Mouse (Mus musculus): ENCODE results near the gene Gm20479. TPM values are rescaled to one million over a fixed set of nuclear protein-coding genes. Genes with fewer than 3 reads are reported as not detected.

The Gm20479 gene
- polyA plus RNA-seq, 1 experiment, result not detected

DNA sequence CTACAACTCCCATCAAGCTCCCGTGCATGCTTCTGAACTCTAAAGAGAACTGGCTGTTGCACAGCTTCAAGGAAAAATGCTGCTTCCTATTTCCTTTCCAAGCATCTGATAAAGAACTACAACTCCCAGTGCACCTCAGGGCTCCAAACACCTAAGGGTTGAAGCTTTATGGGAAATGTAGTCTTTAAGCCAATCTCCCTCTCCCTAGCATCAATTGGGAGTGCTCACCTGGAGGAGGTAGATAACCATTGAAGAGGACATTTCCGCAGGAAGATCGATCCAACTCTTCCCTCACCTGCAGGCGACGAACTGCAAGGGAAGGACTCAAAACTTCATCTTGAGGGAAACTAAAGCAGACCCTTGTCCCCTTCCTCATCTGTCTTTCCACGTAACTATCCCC is 3.1 kb downstream of the Gm20479 start:
- peak; percentile 78 for DNase-seq (ENCODE audit: low read depth)
- TF ChIP-seq POLR2A (IDR thresholded peaks at IDR 0.05; ENCODE audit: borderline replicate concordance, extremely low read depth, insufficient read depth, insufficient read length, poor library complexity, severe bottlenecking) (no peak), CTCF (IDR thresholded peaks at IDR 0.05; ENCODE audit: borderline replicate concordance, extremely low read depth, insufficient read depth, insufficient read length) (no peak)

DNA sequence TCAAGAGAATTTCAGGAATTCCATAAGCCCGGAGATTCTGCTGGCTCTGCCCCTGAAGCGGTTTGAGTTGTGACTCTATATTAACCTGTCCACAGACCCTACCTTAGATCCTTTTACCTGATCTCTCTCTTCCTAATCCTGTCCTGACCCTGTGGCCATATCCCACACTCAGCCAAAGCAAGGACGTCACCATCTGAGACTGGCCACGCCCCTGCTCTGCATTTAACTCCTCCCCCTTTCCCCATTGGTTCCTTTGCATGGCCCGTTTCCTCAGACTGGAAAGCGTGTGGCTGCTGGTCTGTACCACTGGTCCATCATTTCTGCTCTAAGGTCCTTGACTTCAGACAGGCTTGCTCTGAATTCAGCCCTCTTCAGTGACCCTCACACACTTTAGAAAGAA is 11.8 kb downstream of the Gm20479 start:
- no peak for DNase-seq (ENCODE audit: low read depth)
- TF ChIP-seq POLR2A (IDR thresholded peaks at IDR 0.05; ENCODE audit: borderline replicate concordance, extremely low read depth, insufficient read depth, insufficient read length, poor library complexity, severe bottlenecking) (no peak), CTCF (IDR thresholded peaks at IDR 0.05; ENCODE audit: borderline replicate concordance, extremely low read depth, insufficient read depth, insufficient read length) (no peak)

DNA sequence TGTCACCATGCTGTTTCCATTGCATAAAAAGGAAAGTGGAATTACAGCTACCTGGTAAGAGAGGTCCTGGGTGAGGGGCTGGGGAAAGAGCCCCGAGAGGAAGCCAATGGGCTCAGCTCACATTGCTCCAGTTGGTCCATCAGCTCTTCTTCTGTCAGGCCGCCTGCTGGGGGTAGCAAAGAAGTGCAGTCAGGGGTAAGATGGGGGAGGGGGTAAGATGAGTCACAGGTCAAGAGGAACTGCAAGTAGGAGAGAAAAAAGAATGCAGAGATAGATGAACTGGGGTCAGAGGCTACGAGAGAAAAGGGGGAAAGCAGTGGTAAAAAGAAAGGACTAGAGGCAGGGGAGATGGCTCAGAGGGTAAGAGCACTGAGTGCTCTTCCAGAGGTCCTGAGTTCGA is 14.6 kb downstream of the Gm20479 start:
- no peak for DNase-seq (ENCODE audit: low read depth)
- TF ChIP-seq CTCF (IDR thresholded peaks at IDR 0.05; ENCODE audit: borderline replicate concordance, extremely low read depth, insufficient read depth, insufficient read length) (peak; percentile 22; the same call in 1 of the 2 replicates), POLR2A (IDR thresholded peaks at IDR 0.05; ENCODE audit: borderline replicate concordance, extremely low read depth, insufficient read depth, insufficient read length, poor library complexity, severe bottlenecking) (no peak)

DNA sequence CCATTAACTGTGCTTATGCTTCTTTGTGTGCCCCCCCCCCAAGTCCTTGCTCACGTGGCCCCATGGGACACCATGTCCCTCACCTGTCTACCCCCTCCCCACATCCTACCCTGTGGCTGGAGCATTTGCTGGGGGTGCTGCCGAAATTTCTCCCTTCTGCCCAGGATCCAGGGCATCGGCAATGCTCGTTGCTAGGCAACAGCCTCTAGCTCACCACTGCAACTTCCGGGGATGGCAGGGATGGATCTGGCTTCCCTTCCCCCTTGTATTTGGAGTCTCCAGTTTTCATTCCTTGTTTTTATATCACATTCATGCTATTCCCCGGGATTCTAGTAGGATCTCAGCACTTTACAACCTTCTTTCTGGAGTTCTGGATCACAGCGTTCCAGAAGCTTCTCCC is 17.7 kb downstream of the Gm20479 start:
- TF ChIP-seq CTCF (IDR thresholded peaks at IDR 0.05; ENCODE audit: borderline replicate concordance, extremely low read depth, insufficient read depth, insufficient read length) (no peak), POLR2A (IDR thresholded peaks at IDR 0.05; ENCODE audit: borderline replicate concordance, extremely low read depth, insufficient read depth, insufficient read length, poor library complexity, severe bottlenecking) (no peak)
- DNase-seq (ENCODE audit: low read depth), result peak; percentile 76

DNA sequence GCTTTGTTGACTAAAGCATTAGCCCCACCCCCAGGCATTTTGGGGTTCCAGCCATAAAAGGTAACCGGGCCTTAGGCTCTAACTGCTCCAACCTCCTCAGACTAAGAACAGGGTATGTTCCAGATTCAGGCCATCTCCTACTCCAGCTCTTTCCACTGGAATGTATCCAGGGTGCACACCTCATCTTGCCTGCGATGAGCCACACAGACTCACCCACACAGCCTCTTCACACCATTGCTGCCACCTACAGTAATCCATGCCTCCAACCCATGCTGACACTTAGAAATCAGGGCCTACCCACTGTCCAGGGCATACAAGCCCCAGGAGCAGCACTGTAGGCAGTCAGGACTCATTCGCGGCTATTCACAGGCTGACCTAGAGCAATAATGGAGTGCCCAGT is 18.1 kb downstream of the Gm20479 start:
- DNase-seq (ENCODE audit: low read depth), result no peak
- no peak for TF ChIP-seq POLR2A (IDR thresholded peaks at IDR 0.05; ENCODE audit: borderline replicate concordance, extremely low read depth, insufficient read depth, insufficient read length, poor library complexity, severe bottlenecking)
- no peak for TF ChIP-seq CTCF (IDR thresholded peaks at IDR 0.05; ENCODE audit: borderline replicate concordance, extremely low read depth, insufficient read depth, insufficient read length)

DNA sequence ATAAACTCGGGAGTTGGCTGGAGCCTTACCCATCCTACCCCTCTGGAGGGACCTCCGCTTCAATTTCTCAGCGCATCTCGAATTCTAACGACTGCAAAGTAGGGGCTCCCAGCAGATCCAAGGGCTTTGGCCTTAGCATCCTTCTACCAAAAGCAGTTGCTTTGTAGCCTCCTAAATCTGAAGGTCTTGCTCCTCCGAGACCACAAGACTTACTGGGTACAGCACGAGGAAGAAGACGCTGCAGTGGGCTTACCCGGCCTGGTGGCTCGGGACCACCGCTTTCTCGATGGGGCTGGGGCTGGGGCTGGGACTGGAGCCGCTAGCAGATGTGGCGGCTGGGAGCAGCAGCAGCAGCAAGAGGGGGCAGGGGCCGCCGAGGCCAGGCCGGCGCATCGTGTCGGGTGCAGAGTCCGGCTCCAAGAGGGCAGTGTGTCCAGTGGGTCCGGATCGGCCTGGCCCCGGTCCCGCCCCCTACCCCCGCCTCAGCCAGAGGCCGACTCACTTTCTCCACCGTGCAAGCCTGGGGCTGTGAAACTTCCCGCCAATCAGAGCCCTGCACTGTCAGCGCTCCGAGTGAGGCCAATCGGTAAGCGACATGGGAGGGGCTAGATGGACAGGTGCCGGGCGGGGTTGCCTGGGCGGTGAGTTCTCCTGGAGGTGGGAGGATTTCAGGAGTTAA is 19.9 kb downstream of the Gm20479 start, which contains the start of gene Ltbp4:
Gene Ltbp4 (minus strand): TSS at position 518 of the 679 bp plus-strand sequence.
- DNase-seq (ENCODE audit: low read depth), result peak; percentile 69
- TF ChIP-seq POLR2A (IDR thresholded peaks at IDR 0.05; ENCODE audit: borderline replicate concordance, extremely low read depth, insufficient read depth, insufficient read length, poor library complexity, severe bottlenecking) (no peak), CTCF (IDR thresholded peaks at IDR 0.05; ENCODE audit: borderline replicate concordance, extremely low read depth, insufficient read depth, insufficient read length) (no peak)

DNA sequence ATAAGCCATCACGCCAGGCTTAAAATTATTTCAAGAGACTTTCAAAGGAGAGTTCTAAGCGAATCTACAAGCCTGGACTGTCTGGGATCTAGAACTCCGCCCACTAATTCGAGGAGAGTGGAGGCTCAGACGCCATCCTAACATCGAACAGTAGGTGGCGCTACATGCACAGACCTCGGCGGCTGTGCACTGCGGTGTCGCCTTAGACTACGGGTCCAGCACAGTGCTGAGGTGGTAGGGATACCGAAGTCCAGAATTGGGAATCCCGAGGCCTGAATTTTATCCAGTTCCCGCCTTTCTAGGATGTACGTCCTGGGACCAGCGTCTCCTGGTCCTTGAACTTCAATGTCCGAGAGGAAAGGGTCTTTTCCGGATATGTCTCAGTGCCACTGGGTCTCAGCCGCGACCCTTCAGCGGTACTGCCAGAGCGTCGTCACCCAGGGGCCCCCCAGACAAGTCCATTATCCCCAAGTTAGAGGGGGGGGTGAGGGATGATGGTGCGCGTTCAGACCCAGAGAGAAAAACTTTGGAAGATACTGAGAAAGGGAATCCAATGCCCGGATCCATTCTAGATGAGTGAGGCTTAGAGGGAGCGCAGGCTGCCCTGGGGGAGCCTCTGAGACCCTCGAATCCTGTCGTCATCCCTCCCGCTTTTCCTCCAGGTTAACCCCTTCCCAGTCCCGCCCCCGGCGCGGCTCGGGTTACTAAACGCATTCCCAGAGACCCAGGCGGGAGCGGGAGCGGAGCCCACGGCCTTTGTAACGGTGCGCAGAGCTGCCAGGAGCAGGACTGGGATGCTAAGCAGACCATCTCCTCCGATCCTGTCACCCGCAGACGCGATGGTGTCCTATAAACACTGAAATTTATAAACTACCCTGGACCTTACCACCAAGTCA is 21.0 kb downstream of the Gm20479 start:
- TF ChIP-seq POLR2A (IDR thresholded peaks at IDR 0.05; ENCODE audit: borderline replicate concordance, extremely low read depth, insufficient read depth, insufficient read length, poor library complexity, severe bottlenecking), result 0 out of 2 replicates have a peak, but pooled peaks have one; percentile 18
- TF ChIP-seq CTCF (IDR thresholded peaks at IDR 0.05; ENCODE audit: borderline replicate concordance, extremely low read depth, insufficient read depth, insufficient read length), result peak; percentile 99
- peak; percentile 93 for DNase-seq (ENCODE audit: low read depth)

DNA sequence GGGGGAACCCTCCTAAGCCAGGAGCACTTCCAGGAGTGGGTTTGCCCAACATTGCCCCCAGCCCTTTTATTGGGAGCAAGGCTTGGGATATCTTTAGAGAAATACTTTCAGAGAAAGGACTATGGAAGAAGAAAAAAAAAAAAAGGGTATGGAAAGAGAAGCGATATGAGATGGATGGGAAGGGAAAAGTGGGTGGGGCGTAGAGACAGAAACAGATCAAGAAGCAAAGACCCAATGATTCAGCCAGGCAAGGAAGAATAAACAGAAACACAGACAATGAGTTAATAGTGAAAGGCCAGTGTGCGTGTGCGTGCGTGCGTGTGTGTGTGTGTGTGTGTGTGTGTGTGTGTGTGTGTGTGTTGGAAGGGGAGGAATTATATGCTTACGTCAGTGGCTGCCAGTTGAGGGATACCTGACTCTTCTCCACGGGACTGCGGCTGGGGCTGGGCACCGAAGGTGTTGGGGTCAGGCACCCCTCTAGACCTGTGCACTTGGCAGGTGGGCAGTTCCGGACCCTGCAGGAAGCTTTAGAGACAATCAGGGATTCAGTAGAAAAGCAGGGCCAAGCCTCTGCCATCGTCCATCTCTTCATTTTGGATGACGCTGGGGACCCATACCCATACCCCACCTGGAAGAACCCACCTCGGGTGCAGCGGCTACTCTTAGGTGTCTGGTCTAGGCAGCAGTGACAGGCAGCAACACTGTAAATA is 22.1 kb downstream of the Gm20479 start:
- DNase-seq (ENCODE audit: low read depth), result no peak

DNA sequence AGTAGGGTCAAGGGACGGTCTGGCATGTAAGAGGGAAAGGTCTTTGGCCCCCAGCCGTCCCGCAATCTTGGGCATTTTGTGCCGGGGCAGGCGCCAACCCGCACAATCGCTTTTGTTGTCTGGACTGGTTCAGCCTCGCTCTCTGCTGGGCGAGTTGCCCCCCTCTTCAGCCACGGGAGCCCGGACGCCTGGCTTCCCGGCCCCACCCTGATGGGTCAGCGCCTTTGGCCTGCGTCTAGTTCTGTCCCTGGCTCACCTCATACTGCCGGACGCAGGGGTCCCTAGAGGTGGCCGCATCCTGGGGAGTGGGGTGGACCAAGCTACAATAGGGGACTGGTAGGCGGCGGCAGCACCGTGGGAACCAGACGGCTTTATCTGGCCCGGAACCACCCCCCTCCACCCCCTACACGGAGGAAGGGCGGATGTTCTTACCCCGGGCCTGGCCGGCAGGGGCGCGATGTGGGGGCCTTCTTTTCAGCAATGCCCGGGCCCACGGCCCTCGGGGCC is 22.8 kb downstream of the Gm20479 start:
- TF ChIP-seq POLR2A (IDR thresholded peaks at IDR 0.05; ENCODE audit: borderline replicate concordance, extremely low read depth, insufficient read depth, insufficient read length, poor library complexity, severe bottlenecking) (no peak), CTCF (IDR thresholded peaks at IDR 0.05; ENCODE audit: borderline replicate concordance, extremely low read depth, insufficient read depth, insufficient read length) (no peak)
- DNase-seq (ENCODE audit: low read depth), result no peak

More for the DNA sequence above, 22.1 kb downstream of the Gm20479 start:
- TF ChIP-seq CTCF (IDR thresholded peaks at IDR 0.05; ENCODE audit: borderline replicate concordance, extremely low read depth, insufficient read depth, insufficient read length), result no peak
- TF ChIP-seq POLR2A (IDR thresholded peaks at IDR 0.05; ENCODE audit: borderline replicate concordance, extremely low read depth, insufficient read depth, insufficient read length, poor library complexity, severe bottlenecking), result no peak

DNA sequence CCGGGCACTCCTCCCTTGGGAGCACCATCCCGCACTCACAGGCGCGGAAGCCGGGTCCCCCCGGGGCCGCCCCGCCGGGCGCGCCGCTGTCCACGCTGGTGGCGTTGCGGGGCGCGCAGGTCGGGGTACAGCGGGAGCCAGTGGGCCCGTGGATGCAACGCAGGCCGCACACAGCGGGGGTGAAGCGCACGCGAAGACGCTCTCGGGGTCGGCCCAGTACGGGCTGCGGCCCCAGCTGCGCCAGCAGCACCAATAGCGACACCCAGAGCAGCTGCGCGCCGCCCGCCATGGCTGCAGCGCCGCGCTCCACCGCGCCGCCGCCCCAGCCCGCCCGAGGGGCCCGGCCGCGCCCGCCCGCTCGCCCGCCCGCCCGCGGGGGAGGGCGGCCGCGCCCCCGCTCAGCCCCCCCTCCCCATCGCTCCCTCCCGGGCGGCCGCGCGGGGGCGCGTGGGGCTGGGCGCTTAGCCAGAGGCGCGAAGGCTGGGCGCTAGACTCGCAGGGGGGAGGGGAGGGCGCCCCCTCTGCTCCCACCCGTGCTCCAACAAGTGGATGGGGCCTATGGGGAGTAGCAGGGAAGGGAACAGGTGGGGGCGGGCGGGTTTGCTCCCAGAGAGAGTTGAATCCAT is 23.8 kb downstream of the Gm20479 start:
- TF ChIP-seq POLR2A (IDR thresholded peaks at IDR 0.05; ENCODE audit: borderline replicate concordance, extremely low read depth, insufficient read depth, insufficient read length, poor library complexity, severe bottlenecking), result no peak
- TF ChIP-seq CTCF (IDR thresholded peaks at IDR 0.05; ENCODE audit: borderline replicate concordance, extremely low read depth, insufficient read depth, insufficient read length), result no peak
- peak; percentile 39 for DNase-seq (ENCODE audit: low read depth)
